16 mouse cellular contexts compared by ENCODE assay signal in the genomic region with DNA sequence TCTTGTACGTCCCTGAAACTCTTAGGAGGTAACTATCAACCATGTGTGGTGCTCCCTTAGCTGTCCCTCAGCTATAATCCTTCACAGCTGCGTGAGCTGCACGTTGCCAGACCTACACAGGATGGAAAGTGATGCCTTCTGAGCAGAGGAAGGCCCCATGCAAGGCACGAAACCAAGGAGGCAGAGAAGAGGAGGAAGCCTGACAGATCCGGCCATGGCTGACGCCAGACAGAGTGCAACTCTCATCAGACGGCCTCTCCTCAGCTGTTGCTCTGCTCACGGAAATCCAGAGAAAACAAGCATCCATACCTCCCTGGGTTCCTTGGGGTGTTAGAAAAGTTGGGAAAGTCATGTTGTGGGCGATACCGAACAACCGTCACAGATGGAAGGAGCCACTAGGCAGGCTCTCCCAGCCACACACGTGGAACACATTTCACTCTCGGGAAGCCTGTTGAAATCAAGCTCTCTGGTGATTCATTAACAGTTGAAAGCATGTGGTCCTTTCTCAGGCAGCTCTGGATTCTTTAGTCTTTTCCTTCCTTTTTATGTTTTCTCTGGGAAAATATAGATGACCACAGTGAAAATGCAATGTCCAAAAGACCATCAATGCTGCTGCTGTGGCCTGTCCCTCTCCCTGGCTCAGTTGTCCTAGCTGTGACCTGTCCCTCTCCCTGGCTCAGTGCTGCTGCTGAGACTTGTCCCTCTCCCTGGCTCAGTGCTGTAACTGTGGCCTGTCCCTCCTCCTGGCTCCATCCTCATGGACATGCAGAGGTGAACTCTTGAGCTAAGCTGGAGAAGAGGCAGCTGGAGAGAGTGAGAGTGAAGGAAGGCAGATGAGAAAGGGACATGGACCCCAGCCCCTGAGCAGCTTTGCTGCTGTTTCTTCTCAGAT.
DNase-seq lines count a peak whose midpoint lies in the region; ATAC-seq lines count a peak whose summit lies in the region.
"Had no signal": no experiment of that assay in that cellular context is flagged by ENCODE, and none has a peak within 500 bp of the region (broad histone marks: within the 10 kb centered on the region; RNA-seq: fewer than 3 reads in every experiment).

No protein-coding gene starts in this region.

- H3K9ac ChIP-seq in kidney, embryonic 14.5 days (ENCODE audit: low read depth, low read length) = no peak overlapping the region
- no peak overlapping the region for H3K9ac ChIP-seq in midbrain, embryonic 13.5 days (replicated peaks)
- H3K9ac ChIP-seq in embryonic facial prominence, embryonic 14.5 days (ENCODE audit: low read depth, low read length) = no peak overlapping the region
- H3K9ac ChIP-seq in limb, embryonic 15.5 days = no peak overlapping the region
- H3K9ac ChIP-seq in hindbrain, embryonic 16.5 days (ENCODE audit: low read depth, low read length) = no peak overlapping the region
- H3K9ac ChIP-seq: liver, embryonic 13.5 days; midbrain, embryonic 12.5 days had no signal

- ATAC-seq in kidney, embryonic 14.5 days (ENCODE audit: low FRiP score, low TSS enrichment) = 0 out of 2 replicates have a peak, but pooled peaks have one; percentile 52
- no peak for ATAC-seq in midbrain, embryonic 13.5 days
- ATAC-seq in embryonic facial prominence, embryonic 14.5 days (ENCODE audit: low read depth) = no peak
- peak; percentile 27; the same call in 1 of the 2 replicates for ATAC-seq in limb, embryonic 15.5 days (ENCODE audit: insufficient number of reproducible peaks, low FRiP score, low TSS enrichment, low read depth)
- no peak for ATAC-seq in hindbrain, embryonic 16.5 days
- ATAC-seq: forebrain, embryonic 14.5 days; intestine, embryonic 16.5 days had no signal

- H3K27ac ChIP-seq in kidney, embryonic 14.5 days (ENCODE audit: low read depth, low read length) = no peak overlapping the region
- peak overlapping the region; percentile 78 for H3K27ac ChIP-seq in midbrain, embryonic 10.5 days (replicated peaks)
- no peak overlapping the region for H3K27ac ChIP-seq in midbrain, embryonic 13.5 days
- peak overlapping the region; percentile 53 for H3K27ac ChIP-seq in embryonic facial prominence, embryonic 14.5 days (replicated peaks; ENCODE audit: low read depth, low read length)
- H3K27ac ChIP-seq in limb, embryonic 15.5 days = peak overlapping the region; percentile 48
- H3K27ac ChIP-seq in hindbrain, embryonic 16.5 days (ENCODE audit: low read depth, low read length) = no peak overlapping the region
- H3K27ac ChIP-seq: heart, embryonic 10.5 days; liver, embryonic 13.5 days; midbrain, embryonic 12.5 days had no signal

- H3K9me3 ChIP-seq in kidney, embryonic 14.5 days (ENCODE audit: control insufficient read depth, low read length) = no peaks in the 10 kb centered on the region
- H3K9me3 ChIP-seq in midbrain, embryonic 10.5 days (replicated peaks) = no peaks in the 10 kb centered on the region
- H3K9me3 ChIP-seq in midbrain, embryonic 13.5 days = no peaks in the 10 kb centered on the region
- H3K9me3 ChIP-seq in embryonic facial prominence, embryonic 14.5 days (ENCODE audit: control insufficient read depth, low read length) = no peaks in the 10 kb centered on the region
- no peaks in the 10 kb centered on the region for H3K9me3 ChIP-seq in limb, embryonic 15.5 days
- no peaks in the 10 kb centered on the region for H3K9me3 ChIP-seq in hindbrain, embryonic 16.5 days (ENCODE audit: control insufficient read depth, low read length)
- H3K9me3 ChIP-seq: heart, embryonic 10.5 days; liver, embryonic 13.5 days; midbrain, embryonic 12.5 days had no signal

- H3K27me3 ChIP-seq in kidney, embryonic 14.5 days (ENCODE audit: control insufficient read depth, insufficient read depth, low read length) = no peaks in the 10 kb centered on the region
- H3K27me3 ChIP-seq in midbrain, embryonic 10.5 days (ENCODE audit: low read depth, poor library complexity, severe bottlenecking) = no peaks in the 10 kb centered on the region
- no peaks in the 10 kb centered on the region for H3K27me3 ChIP-seq in midbrain, embryonic 13.5 days
- no peaks in the 10 kb centered on the region; the same call in 1 of the 2 replicates for H3K27me3 ChIP-seq in embryonic facial prominence, embryonic 14.5 days (replicated peaks; ENCODE audit: control insufficient read depth, insufficient read depth, low read length)
- H3K27me3 ChIP-seq in limb, embryonic 15.5 days = peaks cover 5% of the 10 kb centered on the region; the same call in 1 of the 2 replicates
- H3K27me3 ChIP-seq in hindbrain, embryonic 16.5 days (replicated peaks; ENCODE audit: control insufficient read depth, insufficient read depth, low read length) = no peaks in the 10 kb centered on the region
- H3K27me3 ChIP-seq: liver, embryonic 13.5 days had no signal

- no peak overlapping the region for H3K4me3 ChIP-seq in kidney, embryonic 14.5 days (ENCODE audit: low read length)
- H3K4me3 ChIP-seq in midbrain, embryonic 10.5 days = no peak overlapping the region
- no peak overlapping the region for H3K4me3 ChIP-seq in midbrain, embryonic 13.5 days (replicated peaks)
- no peak overlapping the region for H3K4me3 ChIP-seq in embryonic facial prominence, embryonic 14.5 days (ENCODE audit: low read depth, low read length)
- H3K4me3 ChIP-seq in limb, embryonic 15.5 days = no peak overlapping the region
- H3K4me3 ChIP-seq in hindbrain, embryonic 16.5 days (ENCODE audit: low read length) = no peak overlapping the region
- H3K4me3 ChIP-seq: heart, embryonic 10.5 days; liver, embryonic 13.5 days; midbrain, embryonic 12.5 days had no signal

- WGBS in kidney, embryonic 14.5 days = 49% methylated on average over 13 of the region's 13 CpGs
- 75% methylated on average over 13 of the region's 13 CpGs for WGBS in midbrain, embryonic 10.5 days
- WGBS in midbrain, embryonic 13.5 days = 78% methylated on average over 13 of the region's 13 CpGs
- 45% methylated on average over 13 of the region's 13 CpGs for WGBS in embryonic facial prominence, embryonic 14.5 days
- 37% methylated on average over 13 of the region's 13 CpGs for WGBS in limb, embryonic 15.5 days
- 66% methylated on average over 13 of the region's 13 CpGs for WGBS in hindbrain, embryonic 16.5 days

- no peaks in the 10 kb centered on the region for H3K36me3 ChIP-seq in kidney, embryonic 14.5 days (ENCODE audit: control insufficient read depth, insufficient read depth, low read length)
- no peaks in the 10 kb centered on the region for H3K36me3 ChIP-seq in midbrain, embryonic 10.5 days
- no peaks in the 10 kb centered on the region for H3K36me3 ChIP-seq in midbrain, embryonic 13.5 days
- no peaks in the 10 kb centered on the region for H3K36me3 ChIP-seq in embryonic facial prominence, embryonic 14.5 days (ENCODE audit: control insufficient read depth, insufficient read depth, low read length)
- no peaks in the 10 kb centered on the region for H3K36me3 ChIP-seq in limb, embryonic 15.5 days
- no peaks in the 10 kb centered on the region for H3K36me3 ChIP-seq in hindbrain, embryonic 16.5 days (ENCODE audit: control insufficient read depth, insufficient read depth, low read length)
- H3K36me3 ChIP-seq: heart, embryonic 10.5 days; liver, embryonic 13.5 days; midbrain, embryonic 12.5 days had no signal

- no peak overlapping the region for H3K4me2 ChIP-seq in kidney, embryonic 14.5 days (replicated peaks; ENCODE audit: low read depth, low read length)
- H3K4me2 ChIP-seq in midbrain, embryonic 13.5 days (replicated peaks) = no peak overlapping the region
- H3K4me2 ChIP-seq in embryonic facial prominence, embryonic 14.5 days (ENCODE audit: low read depth, low read length) = no peak overlapping the region
- no peak overlapping the region for H3K4me2 ChIP-seq in limb, embryonic 15.5 days
- H3K4me2 ChIP-seq in hindbrain, embryonic 16.5 days (ENCODE audit: low read length) = no peak overlapping the region
- H3K4me2 ChIP-seq: liver, embryonic 13.5 days; midbrain, embryonic 12.5 days had no signal

- no peaks in the 10 kb centered on the region for H3K4me1 ChIP-seq in kidney, embryonic 14.5 days (ENCODE audit: control insufficient read depth, insufficient read depth, low read length)
- peaks cover 91% of the 10 kb centered on the region for H3K4me1 ChIP-seq in midbrain, embryonic 10.5 days
- peaks cover 54% of the 10 kb centered on the region for H3K4me1 ChIP-seq in midbrain, embryonic 13.5 days (replicated peaks)
- peaks cover 19% of the 10 kb centered on the region for H3K4me1 ChIP-seq in embryonic facial prominence, embryonic 14.5 days (ENCODE audit: control insufficient read depth, insufficient read depth, low read length)
- H3K4me1 ChIP-seq in limb, embryonic 15.5 days = peaks cover 23% of the 10 kb centered on the region
- peaks cover 10% of the 10 kb centered on the region for H3K4me1 ChIP-seq in hindbrain, embryonic 16.5 days (ENCODE audit: control insufficient read depth, insufficient read depth, low read depth, low read length)
- H3K4me1 ChIP-seq: heart, embryonic 10.5 days; liver, embryonic 13.5 days had no signal

- no peak for DNase-seq in kidney, adult 18-20 months
- no peak for DNase-seq in midbrain, embryonic 10.5 days (ENCODE audit: low spot score)
- DNase-seq in embryonic facial prominence, embryonic 14.5 days (ENCODE audit: low spot score) = peak; percentile 62
- DNase-seq in cerebellum, postnatal 10 days = no peak
- DNase-seq: adrenal gland, postnatal 25 days; cerebellum, postnatal 25 days; gastrocnemius, postnatal 10 days; liver, embryonic 13.5 days had no signal

Comparison
In these comparisons a context has a peak if more than half of its experiments do, and no peak if none do; other contexts are left out.
1. H3K27ac ChIP-seq: peak in midbrain, embryonic 10.5 days (single experiment), embryonic facial prominence, embryonic 14.5 days (single experiment) and limb, embryonic 15.5 days (single experiment); none in kidney, embryonic 14.5 days (single experiment), midbrain, embryonic 13.5 days (single experiment) and hindbrain, embryonic 16.5 days (single experiment).
2. ATAC-seq: peak in kidney, embryonic 14.5 days (single experiment) and limb, embryonic 15.5 days (single experiment); none in midbrain, embryonic 13.5 days (single experiment), embryonic facial prominence, embryonic 14.5 days (single experiment) and hindbrain, embryonic 16.5 days (single experiment).